Mouse (Mus musculus): Measurements from ENCODE around the gene Abhd15.

DNA sequence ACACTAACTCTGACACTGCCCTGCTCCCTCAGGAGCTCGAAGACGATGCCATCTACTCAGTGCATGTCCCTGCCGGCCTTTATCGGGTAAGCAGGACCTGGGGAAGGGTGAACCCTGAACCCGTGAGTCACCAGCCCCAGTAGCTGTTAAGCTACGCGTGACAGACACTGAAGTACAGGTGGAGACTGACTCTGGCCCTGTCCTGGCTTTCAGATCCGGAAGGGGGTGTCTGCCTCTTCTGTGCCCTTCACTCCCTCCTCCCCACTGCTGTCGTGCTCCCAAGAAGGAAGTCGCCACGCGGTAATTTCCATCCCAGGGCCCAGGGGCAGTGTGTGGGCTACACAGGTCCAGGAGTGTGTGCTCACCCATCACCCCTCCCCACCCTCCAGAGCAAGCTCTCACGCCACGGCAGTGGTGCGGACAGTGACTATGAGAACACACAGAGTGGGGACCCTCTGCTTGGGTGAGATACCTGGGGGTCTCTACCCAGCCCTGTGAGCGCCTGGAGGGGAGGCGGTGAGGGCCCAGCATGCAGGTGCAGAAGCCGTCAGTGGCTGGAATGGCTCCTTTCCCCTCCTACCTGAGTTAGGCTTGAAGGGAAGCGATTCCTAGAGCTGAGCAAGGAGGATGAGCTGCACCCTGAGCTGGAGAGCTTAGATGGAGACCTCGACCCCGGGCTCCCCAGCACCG is 9.5 kb upstream of the Abhd15 start:
- TF ChIP-seq CTCF (IDR thresholded peaks at IDR 0.05; ENCODE audit: control insufficient read depth, insufficient read depth, insufficient read length) (no peak), MAX (IDR thresholded peaks at IDR 0.05) (no peak), USF1 (IDR thresholded peaks at IDR 0.05; ENCODE audit: low read depth) (no peak), MYOD1 (IDR thresholded peaks at IDR 0.05; ENCODE audit: control insufficient read depth, insufficient read length, low read depth) (no peak)

Measured in C2C12 (cell line).